Mouse (Mus musculus): Measurements from ENCODE around the gene Tpmt. TPM values are rescaled to one million over a fixed set of nuclear protein-coding genes. Genes with fewer than 3 reads are reported as not detected.

The Tpmt gene
- polyA plus RNA-seq, 1 experiment from 2014 or later = 11.1 TPM

DNA sequence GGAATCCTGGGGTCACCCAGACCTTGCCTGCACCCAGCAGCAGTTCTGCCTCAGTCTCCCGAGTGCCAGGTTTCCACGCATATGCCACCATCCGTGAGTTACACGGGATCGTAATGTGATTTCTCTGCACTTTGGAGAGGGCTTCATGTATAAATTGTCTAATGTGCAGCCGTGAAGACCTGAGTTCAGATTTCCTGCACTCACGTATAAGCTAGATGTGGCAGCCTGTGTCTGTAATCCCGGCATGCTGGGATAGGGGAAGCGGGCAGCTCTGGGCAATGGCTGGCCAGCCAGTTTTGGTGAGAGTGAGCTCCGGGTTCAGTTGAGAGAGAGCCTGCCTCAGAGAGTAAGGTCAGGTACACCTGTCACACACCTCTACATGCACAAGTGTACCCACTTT is 22.0 kb upstream of the Tpmt start:
- no peaks in the 10 kb centered on the region for H3K9me3 ChIP-seq (replicated peaks)
- WGBS (ENCODE audit: insufficient replicate concordance) = 87% methylated on average over 10 of the region's 10 CpGs
- H3K27me3 ChIP-seq = no peaks in the 10 kb centered on the region
- no peak overlapping the region for H3K27ac ChIP-seq
- DNase-seq (no peak), ATAC-seq (ENCODE audit: low read depth) (no peak)
- peaks cover 20% of the 10 kb centered on the region for H3K36me3 ChIP-seq
- H3K4me3 ChIP-seq (replicated peaks) = no peak overlapping the region
- no peak overlapping the region for H3K4me2 ChIP-seq
- no peak overlapping the region for H3K9ac ChIP-seq
- H3K4me1 ChIP-seq (replicated peaks) = no peaks in the 10 kb centered on the region; the same call in 1 of the 2 replicates

DNA sequence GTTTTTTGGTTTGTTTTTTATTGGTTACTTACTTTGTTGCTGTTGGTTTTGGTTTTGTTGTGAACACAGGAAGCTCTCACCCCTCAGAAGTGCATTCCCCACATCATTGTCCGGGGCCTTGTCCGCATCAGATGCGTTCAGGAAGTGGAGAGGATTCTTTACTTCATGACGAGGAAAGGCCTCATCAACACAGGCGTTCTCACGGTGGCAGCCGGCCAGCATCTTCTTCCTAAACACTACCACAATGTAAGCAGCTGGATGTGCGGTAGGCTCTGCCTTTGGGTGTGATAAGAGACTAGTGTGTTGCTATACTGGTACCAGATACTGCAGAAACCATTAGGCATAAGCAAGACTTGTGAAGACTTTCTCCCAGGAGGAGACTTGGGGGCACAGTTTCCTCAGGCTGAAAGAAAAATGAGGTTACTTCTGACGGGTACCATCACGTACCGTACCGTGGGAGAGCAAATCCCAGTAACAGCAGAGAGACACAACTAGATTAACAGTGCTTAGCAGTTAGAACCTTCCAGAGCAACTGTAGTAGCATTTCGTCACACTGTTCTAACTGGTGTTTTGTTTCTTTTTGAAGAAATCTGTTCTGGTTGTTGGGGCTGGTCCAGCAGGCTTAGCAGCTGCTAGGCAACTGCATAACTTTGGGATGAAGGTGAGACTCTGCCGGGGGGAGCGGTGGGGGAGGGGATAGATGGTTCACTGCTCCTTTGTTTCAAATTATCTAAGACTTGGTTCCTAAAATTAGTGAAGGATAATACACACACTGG is 19.6 kb upstream of the Tpmt start:
- 75% methylated on average over 15 of the region's 15 CpGs for WGBS (ENCODE audit: insufficient replicate concordance)
- no peaks in the 10 kb centered on the region for H3K27me3 ChIP-seq
- no peaks in the 10 kb centered on the region; the same call in 1 of the 2 replicates for H3K4me1 ChIP-seq (replicated peaks)
- peaks cover 21% of the 10 kb centered on the region for H3K36me3 ChIP-seq
- ATAC-seq (ENCODE audit: low read depth) (no peak), DNase-seq (no peak)
- H3K4me2 ChIP-seq = no peak overlapping the region
- H3K9ac ChIP-seq = no peak overlapping the region
- H3K27ac ChIP-seq = no peak overlapping the region
- no peaks in the 10 kb centered on the region for H3K9me3 ChIP-seq (replicated peaks)
- no peak overlapping the region for H3K4me3 ChIP-seq (replicated peaks)

DNA sequence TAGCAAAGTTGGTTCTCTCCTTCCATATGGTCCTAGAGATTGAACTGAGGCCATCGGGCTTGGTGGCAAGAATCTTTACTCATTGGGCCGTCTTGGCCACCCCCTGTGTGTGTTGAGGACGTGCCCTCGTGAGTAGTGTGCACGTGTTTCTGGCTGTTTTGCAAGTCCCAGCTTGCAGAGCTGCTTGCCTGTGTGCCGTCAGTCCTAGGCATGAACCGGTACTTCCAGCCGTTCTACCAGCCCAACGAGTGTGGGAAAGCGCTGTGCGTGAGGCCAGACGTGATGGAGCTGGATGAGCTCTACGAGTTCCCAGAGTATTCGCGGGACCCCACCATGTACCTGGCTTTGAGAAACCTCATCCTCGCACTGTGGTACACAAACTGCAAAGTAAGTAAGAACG is 18.2 kb upstream of the Tpmt start:
- no peak for DNase-seq
- 85% methylated on average over 17 of the region's 17 CpGs for WGBS (ENCODE audit: insufficient replicate concordance)

DNA sequence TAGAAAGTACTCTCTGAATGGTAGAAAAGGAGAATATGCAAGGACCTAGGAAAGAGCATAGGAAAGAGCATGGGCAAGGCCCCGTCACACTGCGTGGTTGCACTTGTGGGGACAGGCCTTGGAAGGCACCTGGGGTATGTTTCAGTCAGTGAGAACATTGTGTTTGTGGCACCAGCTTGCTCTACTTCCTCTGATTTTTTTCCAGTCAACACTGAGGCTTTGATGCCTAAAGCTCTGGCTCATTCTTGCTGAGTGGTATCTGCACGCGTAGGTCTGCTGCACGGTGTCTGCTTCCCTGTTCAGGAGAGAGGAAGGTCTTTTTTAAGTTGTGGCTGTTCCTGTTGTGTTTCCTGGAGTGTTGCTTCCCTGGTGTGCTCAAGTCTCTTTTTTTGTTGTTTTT is 12.2 kb upstream of the Tpmt start:
- Histone ChIP-seq H3K4me1 (replicated peaks) (no peaks in the 10 kb centered on the region; the same call in 1 of the 2 replicates), H3K4me2 (no peak overlapping the region), H3K4me3 (replicated peaks) (no peak overlapping the region), H3K9me3 (replicated peaks) (no peaks in the 10 kb centered on the region), H3K9ac (no peak overlapping the region), H3K27me3 (no peaks in the 10 kb centered on the region), H3K27ac (no peak overlapping the region), H3K36me3 (peaks cover 12% of the 10 kb centered on the region)
- ATAC-seq (ENCODE audit: low read depth) (no peak), DNase-seq (no peak)
- WGBS (ENCODE audit: insufficient replicate concordance) = 77% methylated on average over 5 of the region's 5 CpGs

More for the DNA sequence above, 18.2 kb upstream of the Tpmt start:
- Histone ChIP-seq H3K36me3 (peaks cover 19% of the 10 kb centered on the region), H3K4me2 (no peak overlapping the region), H3K4me1 (replicated peaks) (no peaks in the 10 kb centered on the region; the same call in 1 of the 2 replicates), H3K27ac (no peak overlapping the region), H3K4me3 (replicated peaks) (no peak overlapping the region), H3K9ac (no peak overlapping the region), H3K9me3 (replicated peaks) (no peaks in the 10 kb centered on the region), H3K27me3 (no peaks in the 10 kb centered on the region)
- no peak for ATAC-seq (ENCODE audit: low read depth)

DNA sequence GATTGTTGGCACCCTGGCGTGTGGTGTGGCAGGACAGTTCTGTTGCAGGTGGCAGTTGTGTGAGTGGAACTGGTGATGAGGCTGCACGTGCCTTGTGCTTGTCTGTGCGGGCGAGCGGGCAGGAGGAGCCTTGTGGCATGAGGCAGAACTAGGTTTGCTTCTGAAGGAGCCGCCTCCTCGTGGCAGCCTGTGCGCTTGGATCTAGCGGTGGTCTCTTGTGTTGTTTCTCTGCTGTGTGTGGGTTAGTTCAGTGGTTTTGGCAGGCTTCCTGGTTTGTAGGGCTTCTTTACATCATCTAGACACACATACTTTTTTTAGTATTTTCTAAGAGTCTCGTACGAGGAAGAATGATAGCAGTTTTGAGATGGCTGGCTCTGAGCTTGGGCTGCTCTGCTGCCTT is 11.6 kb upstream of the Tpmt start:
- 76% methylated on average over 11 of the region's 11 CpGs for WGBS (ENCODE audit: insufficient replicate concordance)
- Histone ChIP-seq H3K9me3 (replicated peaks) (no peaks in the 10 kb centered on the region), H3K4me2 (no peak overlapping the region), H3K27me3 (no peaks in the 10 kb centered on the region), H3K27ac (no peak overlapping the region), H3K36me3 (peaks cover 14% of the 10 kb centered on the region), H3K4me3 (replicated peaks) (no peak overlapping the region), H3K9ac (no peak overlapping the region), H3K4me1 (replicated peaks) (no peaks in the 10 kb centered on the region)
- no peak for DNase-seq
- no peak for ATAC-seq (ENCODE audit: low read depth)

- no peaks in the 10 kb centered on the region for H3K27me3 ChIP-seq
- no peak overlapping the region for H3K9ac ChIP-seq
- DNase-seq (no peak), ATAC-seq (ENCODE audit: low read depth) (no peak)
- no peaks in the 10 kb centered on the region for H3K9me3 ChIP-seq (replicated peaks)
- no peak overlapping the region for H3K4me3 ChIP-seq (replicated peaks)
- 70% methylated on average over 10 of the region's 10 CpGs for WGBS (ENCODE audit: insufficient replicate concordance)
- no peak overlapping the region for H3K27ac ChIP-seq
- H3K36me3 ChIP-seq = peaks cover 16% of the 10 kb centered on the region
- no peaks in the 10 kb centered on the region for H3K4me1 ChIP-seq (replicated peaks)
- no peak overlapping the region for H3K4me2 ChIP-seq
These were observed 9.4 kb upstream of the Tpmt start for GRCm38 (mm10) chr13:47053971-47054370.

DNA sequence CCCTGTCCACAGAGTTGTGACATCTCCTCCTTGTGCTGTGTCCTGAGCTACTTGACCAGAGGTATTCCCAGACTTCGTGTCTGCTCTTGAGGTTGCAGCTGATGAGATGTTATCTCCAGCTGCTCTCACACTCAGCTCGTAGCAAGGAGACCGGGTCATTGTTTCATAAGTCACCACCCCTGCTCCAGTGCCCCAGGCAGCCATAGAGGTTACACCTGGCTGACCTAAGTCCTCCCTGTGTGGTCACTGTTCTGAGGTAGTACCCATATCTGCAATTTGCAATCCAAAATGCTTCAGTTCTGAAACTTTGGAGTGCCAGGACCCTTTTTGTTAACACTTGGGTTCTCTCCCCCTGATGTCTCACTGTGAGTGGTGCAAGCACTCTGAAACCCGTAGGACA is 5.5 kb upstream of the Tpmt start:
- no peak overlapping the region for H3K27ac ChIP-seq
- H3K9ac ChIP-seq = no peak overlapping the region
- no peaks in the 10 kb centered on the region for H3K4me1 ChIP-seq (replicated peaks)
- H3K9me3 ChIP-seq (replicated peaks) = no peaks in the 10 kb centered on the region
- H3K4me3 ChIP-seq (replicated peaks) = no peak overlapping the region
- DNase-seq (no peak), ATAC-seq (ENCODE audit: low read depth) (no peak)
- H3K27me3 ChIP-seq = peaks cover 7% of the 10 kb centered on the region; the same call in 1 of the 2 replicates
- peaks cover 17% of the 10 kb centered on the region for H3K36me3 ChIP-seq
- H3K4me2 ChIP-seq = no peak overlapping the region
- WGBS (ENCODE audit: insufficient replicate concordance) = 57% methylated on average over 4 of the region's 4 CpGs

- Histone ChIP-seq H3K4me3 (replicated peaks) (no peak overlapping the region), H3K4me1 (replicated peaks) (peaks cover 19% of the 10 kb centered on the region), H3K27me3 (peaks cover 19% of the 10 kb centered on the region), H3K27ac (no peak overlapping the region), H3K4me2 (no peak overlapping the region), H3K9ac (no peak overlapping the region), H3K9me3 (replicated peaks) (no peaks in the 10 kb centered on the region), H3K36me3 (peaks cover 17% of the 10 kb centered on the region)
- DNase-seq (no peak), ATAC-seq (ENCODE audit: low read depth) (no peak)
- 82% methylated on average over 4 of the region's 4 CpGs for WGBS (ENCODE audit: insufficient replicate concordance)
These were observed 3.5 kb upstream of the Tpmt start for GRCm38 (mm10) chr13:47047996-47048395.

DNA sequence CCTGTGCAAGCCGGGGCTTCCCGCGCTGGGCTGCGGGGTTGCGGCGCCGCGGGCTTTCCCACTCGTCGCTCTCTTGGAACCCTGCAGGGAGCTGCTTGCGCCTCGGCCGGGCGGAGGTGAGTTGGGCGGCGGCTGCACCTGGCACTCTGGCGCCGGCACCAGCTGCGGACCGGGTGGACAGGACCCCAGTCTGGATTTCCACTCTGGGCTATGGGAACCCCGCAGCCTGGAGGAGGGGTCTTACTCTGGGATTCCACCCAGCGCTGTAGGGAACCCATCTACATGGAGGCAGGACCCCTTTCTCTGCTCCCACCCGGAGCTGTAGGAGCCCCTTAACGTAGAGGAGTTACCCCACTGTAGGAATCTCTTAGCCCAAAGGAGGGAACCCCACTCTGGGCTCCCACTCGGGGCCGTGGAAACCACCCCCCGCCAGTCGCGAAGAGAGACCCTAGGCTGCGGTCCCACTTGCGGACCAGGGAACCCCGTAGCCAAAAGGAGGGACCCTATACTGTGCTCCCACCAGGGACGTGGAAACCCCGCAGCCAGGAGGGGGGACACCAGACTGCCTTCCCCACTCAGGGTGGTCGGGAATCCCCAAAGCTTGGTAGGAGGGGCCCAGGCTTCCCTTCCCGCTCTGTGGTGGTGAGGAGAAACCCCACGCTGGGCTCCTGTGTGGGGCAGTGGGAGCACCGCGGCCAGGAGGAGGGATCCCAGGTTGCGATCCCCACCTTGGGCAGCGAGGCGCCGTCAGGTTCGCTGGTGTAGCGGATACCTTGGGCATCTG is 512 bp downstream of the Tpmt start:
- peak overlapping the region; percentile 77 for H3K4me3 ChIP-seq (replicated peaks)
- DNase-seq (peak; percentile 11), ATAC-seq (ENCODE audit: low read depth) (no peak; the same call in none of the 2 replicates)
- peaks cover 3% of the 10 kb centered on the region for H3K36me3 ChIP-seq
- WGBS (ENCODE audit: insufficient replicate concordance) = 4% methylated on average over 45 of the region's 45 CpGs
- H3K27ac ChIP-seq = no peak overlapping the region
- peak overlapping the region; percentile 93 for H3K4me2 ChIP-seq
- peaks cover 19% of the 10 kb centered on the region for H3K27me3 ChIP-seq
- H3K4me1 ChIP-seq (replicated peaks) = peaks cover 30% of the 10 kb centered on the region
- H3K9ac ChIP-seq = peak overlapping the region; percentile 83
- no peaks in the 10 kb centered on the region for H3K9me3 ChIP-seq (replicated peaks)

- under 1% methylated on average over 48 of the region's 48 CpGs for WGBS (ENCODE audit: insufficient replicate concordance)
- H3K36me3 ChIP-seq = no peaks in the 10 kb centered on the region
- DNase-seq (peak; percentile 98), ATAC-seq (ENCODE audit: low read depth) (peak; percentile 95)
- H3K4me1 ChIP-seq (replicated peaks) = peaks cover 30% of the 10 kb centered on the region
- no peaks in the 10 kb centered on the region for H3K9me3 ChIP-seq (replicated peaks)
- peak within 1 kb of the TSS; percentile 83 for H3K9ac ChIP-seq
- H3K27ac ChIP-seq = peak within 1 kb of the TSS; percentile 15; the same call in 1 of the 2 replicates
- peaks cover 19% of the 10 kb centered on the region for H3K27me3 ChIP-seq
- peak within 1 kb of the TSS; percentile 77 for H3K4me3 ChIP-seq (replicated peaks)
- H3K4me2 ChIP-seq = peak within 1 kb of the TSS; percentile 93
These were observed 1.4 kb downstream of the Tpmt start, which contains the start of gene Kdm1b for GRCm38 (mm10) chr13:47043030-47043680. Gene Kdm1b, plus strand, starts transcription at chr13:47043499.

GRCm38 (mm10) chr13:47042024-47042633 is 2.4 kb downstream of the Tpmt start:
- no peak overlapping the region for H3K27ac ChIP-seq
- peak overlapping the region; percentile 77 for H3K4me3 ChIP-seq (replicated peaks)
- H3K4me2 ChIP-seq = peak overlapping the region; percentile 93
- H3K9ac ChIP-seq = peak overlapping the region; percentile 56
- ATAC-seq (ENCODE audit: low read depth) (no peak), DNase-seq (no peak)
- peaks cover 19% of the 10 kb centered on the region for H3K27me3 ChIP-seq
- H3K4me1 ChIP-seq (replicated peaks) = peaks cover 30% of the 10 kb centered on the region
- H3K36me3 ChIP-seq = no peaks in the 10 kb centered on the region
- WGBS (ENCODE audit: insufficient replicate concordance) = 51% methylated on average over 8 of the region's 8 CpGs
- H3K9me3 ChIP-seq (replicated peaks) = no peaks in the 10 kb centered on the region

Measured in liver, embryonic 13.5 days (tissue).